Mouse (Mus musculus) neural tube, embryonic 15.5 days (tissue): ENCODE results near the gene Bcar3. TPM values are rescaled to one million over a fixed set of nuclear protein-coding genes. Genes with fewer than 3 reads are reported as not detected.
A peak's percentile ranks its signal among the peaks of the same experiment; 100 is the strongest.

Experiments used
- ATAC-seq: fragments of 200-750 bp; cut with Nextera tagmentation; 2 replicates; pipeline ENCODE4 v1.8.0; 2017; ENCODE audit warnings: mild to moderate bottlenecking, moderate TSS enrichment, moderate library complexity; ENCODE audit not compliant: low FRiP score
- H3K27ac ChIP-seq: fragments of 300-500 bp; sonication (generic); replicated peaks from 2 replicates; pipeline ENCODE4 v1.5.1; 2015; ENCODE audit warnings: mild to moderate bottlenecking, inconsistent platforms
- H3K27me3 ChIP-seq: fragments of 300-500 bp; sonication (generic); replicated peaks from 2 replicates; pipeline ENCODE4 v1.6.1; 2015; ENCODE audit warnings: inconsistent platforms
- H3K36me3 ChIP-seq: fragments of 300-500 bp; sonication (generic); 2 replicates; pipeline ENCODE4 v1.6.1; 2015; ENCODE audit warnings: inconsistent platforms
- H3K4me1 ChIP-seq: fragments of 300-500 bp; sonication (generic); 2 replicates; pipeline ENCODE4 v1.6.1; 2015; ENCODE audit warnings: inconsistent platforms
- H3K4me2 ChIP-seq: fragments of 300-500 bp; sonication (generic); 2 replicates; pipeline ENCODE4 v1.6.1; 2015; ENCODE audit warnings: inconsistent platforms, mild to moderate bottlenecking, moderate library complexity
- H3K4me3 ChIP-seq: fragments of 300-500 bp; sonication (generic); replicated peaks from 2 replicates; pipeline ENCODE4 v1.5.1; 2015; ENCODE audit warnings: mild to moderate bottlenecking, inconsistent platforms
- H3K9ac ChIP-seq: fragments of 300-500 bp; sonication (generic); replicated peaks from 2 replicates; pipeline ENCODE4 v1.6.1; 2015; ENCODE audit warnings: mild to moderate bottlenecking, inconsistent platforms
- H3K9me3 ChIP-seq: fragments of 300-500 bp; sonication (generic); replicated peaks from 2 replicates; pipeline ENCODE4 v1.6.1; 2016; ENCODE audit warnings: inconsistent platforms
- WGBS: fragments of 180-500 bp; shearing (Covaris S2); methylation state at CpG from one replicate; pipeline ENCODE4 v1.1.7; 2015; ENCODE audit warnings: mixed read lengths; 5-methylcytosine and 5-hydroxymethylcytosine counted together
- polyA plus RNA-seq: library from polyadenylated mRNA; unstranded; fragments of >200 nt; fragmentation: Nextera tagmentation; extraction: Ambion mirVana; gene quantifications from 2 replicates; pipeline ENCODE4 v1.2.1, GENCODE M21; 2015

Gene Bcar3
- polyA plus RNA-seq, 1 experiment from 2014 or later: 5.5 TPM

- Histone ChIP-seq H3K27ac (no peak overlapping the region), H3K4me1 (peaks cover 18% of the 10 kb centered on the region), H3K9me3 (no peaks in the 10 kb centered on the region), H3K9ac (no peak overlapping the region), H3K27me3 (no peaks in the 10 kb centered on the region), H3K4me2 (peak overlapping the region; percentile 34), H3K36me3 (no peaks in the 10 kb centered on the region), H3K4me3 (0 out of 2 replicates have a peak overlapping the region, but pooled peaks have one; percentile 2)
- no peak for ATAC-seq
- 52% methylated on average over 21 of the region's 21 CpGs for WGBS
Observed at GRCm38 (mm10) chr3:122492872-122493615, 199.1 kb downstream of the Bcar3 start.

GRCm38 (mm10) chr3:122494764-122495163 lies 200.8 kb downstream of the Bcar3 start:
- Histone ChIP-seq H3K9me3 (no peaks in the 10 kb centered on the region), H3K27me3 (no peaks in the 10 kb centered on the region), H3K4me1 (peaks cover 22% of the 10 kb centered on the region), H3K27ac (no peak overlapping the region), H3K9ac (no peak overlapping the region), H3K4me2 (no peak overlapping the region), H3K4me3 (no peak overlapping the region), H3K36me3 (no peaks in the 10 kb centered on the region)
- ATAC-seq: no peak
- WGBS: 51% methylated on average over 6 of the region's 6 CpGs

GRCm38 (mm10) chr3:122497871-122498270 lies 203.9 kb downstream of the Bcar3 start:
- peaks cover 14% of the 10 kb centered on the region for H3K4me1 ChIP-seq
- 79% methylated on average over 6 of the region's 6 CpGs for WGBS
- no peaks in the 10 kb centered on the region for H3K9me3 ChIP-seq
- no peak overlapping the region for H3K9ac ChIP-seq
- no peaks in the 10 kb centered on the region for H3K27me3 ChIP-seq
- no peak for ATAC-seq
- H3K36me3 ChIP-seq: no peaks in the 10 kb centered on the region
- no peak overlapping the region for H3K4me3 ChIP-seq
- no peak overlapping the region for H3K4me2 ChIP-seq
- no peak overlapping the region for H3K27ac ChIP-seq

GRCm38 (mm10) chr3:122498528-122498927 lies 204.6 kb downstream of the Bcar3 start:
- no peak overlapping the region for H3K27ac ChIP-seq
- ATAC-seq: no peak
- 91% methylated on average over 7 of the region's 7 CpGs for WGBS

GRCm38 (mm10) chr3:122499647-122500046 lies 205.7 kb downstream of the Bcar3 start:
- WGBS: 79% methylated on average over 6 of the region's 6 CpGs
- peaks cover 6% of the 10 kb centered on the region; the same call in 1 of the 2 replicates for H3K4me1 ChIP-seq
- no peak for ATAC-seq
- no peaks in the 10 kb centered on the region for H3K27me3 ChIP-seq
- no peak overlapping the region for H3K4me2 ChIP-seq
- H3K9ac ChIP-seq: no peak overlapping the region
- H3K4me3 ChIP-seq: no peak overlapping the region
- no peaks in the 10 kb centered on the region for H3K9me3 ChIP-seq
- H3K36me3 ChIP-seq: no peaks in the 10 kb centered on the region
- H3K27ac ChIP-seq: no peak overlapping the region

More at GRCm38 (mm10) chr3:122498528-122498927, 204.6 kb downstream of the Bcar3 start:
- Histone ChIP-seq H3K36me3 (no peaks in the 10 kb centered on the region), H3K9ac (no peak overlapping the region), H3K9me3 (no peaks in the 10 kb centered on the region), H3K27me3 (no peaks in the 10 kb centered on the region), H3K4me3 (no peak overlapping the region), H3K4me1 (peaks cover 7% of the 10 kb centered on the region; the same call in 1 of the 2 replicates), H3K4me2 (no peak overlapping the region)

- no peak for ATAC-seq
- WGBS: 89% methylated on average over 9 of the region's 9 CpGs
- H3K36me3 ChIP-seq: no peaks in the 10 kb centered on the region
- no peak overlapping the region for H3K27ac ChIP-seq
- H3K9ac ChIP-seq: no peak overlapping the region
- no peaks in the 10 kb centered on the region for H3K9me3 ChIP-seq
- H3K4me1 ChIP-seq: peaks cover 12% of the 10 kb centered on the region; the same call in 1 of the 2 replicates
- H3K27me3 ChIP-seq: no peaks in the 10 kb centered on the region
- H3K4me3 ChIP-seq: no peak overlapping the region
- no peak overlapping the region for H3K4me2 ChIP-seq
Observed at GRCm38 (mm10) chr3:122500929-122501328, 207.0 kb downstream of the Bcar3 start.

- H3K36me3 ChIP-seq: no peaks in the 10 kb centered on the region
- peaks cover 24% of the 10 kb centered on the region for H3K4me1 ChIP-seq
- 42% methylated on average over 10 of the region's 10 CpGs for WGBS
- no peak overlapping the region for H3K4me3 ChIP-seq
- H3K9ac ChIP-seq: no peak overlapping the region
- peak; percentile 74 for ATAC-seq
- H3K4me2 ChIP-seq: peak overlapping the region; percentile 13; the same call in 1 of the 2 replicates
- peak overlapping the region; percentile 73 for H3K27ac ChIP-seq
- H3K9me3 ChIP-seq: no peaks in the 10 kb centered on the region
- no peaks in the 10 kb centered on the region for H3K27me3 ChIP-seq
Observed at GRCm38 (mm10) chr3:122506343-122506916, 212.5 kb downstream of the Bcar3 start.

- Histone ChIP-seq H3K9me3 (no peaks in the 10 kb centered on the region), H3K4me3 (no peak overlapping the region), H3K4me2 (no peak overlapping the region), H3K36me3 (no peaks in the 10 kb centered on the region), H3K27me3 (no peaks in the 10 kb centered on the region), H3K9ac (no peak overlapping the region), H3K27ac (no peak overlapping the region), H3K4me1 (peaks cover 24% of the 10 kb centered on the region)
- WGBS: 97% methylated on average over 14 of the region's 14 CpGs
- no peak for ATAC-seq
Observed at GRCm38 (mm10) chr3:122507826-122508225, 213.9 kb downstream of the Bcar3 start.

GRCm38 (mm10) chr3:122509084-122509483 lies 215.1 kb downstream of the Bcar3 start:
- no peak overlapping the region for H3K4me2 ChIP-seq
- no peak overlapping the region for H3K4me3 ChIP-seq
- no peaks in the 10 kb centered on the region for H3K36me3 ChIP-seq
- H3K27ac ChIP-seq: no peak overlapping the region
- H3K4me1 ChIP-seq: peaks cover 24% of the 10 kb centered on the region
- H3K9ac ChIP-seq: no peak overlapping the region
- ATAC-seq: no peak; the same call in 1 of the 2 replicates
- H3K9me3 ChIP-seq: no peaks in the 10 kb centered on the region
- 32% methylated on average over 5 of the region's 5 CpGs for WGBS
- H3K27me3 ChIP-seq: no peaks in the 10 kb centered on the region

- no peaks in the 10 kb centered on the region for H3K27me3 ChIP-seq
- no peak for ATAC-seq
- H3K27ac ChIP-seq: no peak overlapping the region
- H3K4me3 ChIP-seq: no peak overlapping the region
- peaks cover 21% of the 10 kb centered on the region for H3K4me1 ChIP-seq
- no peaks in the 10 kb centered on the region for H3K9me3 ChIP-seq
- no peak overlapping the region for H3K4me2 ChIP-seq
- H3K9ac ChIP-seq: no peak overlapping the region
- 77% methylated on average over 11 of the region's 11 CpGs for WGBS
- H3K36me3 ChIP-seq: no peaks in the 10 kb centered on the region
Observed at GRCm38 (mm10) chr3:122509534-122510239, 215.8 kb downstream of the Bcar3 start.

GRCm38 (mm10) chr3:122510240-122510750 lies 216.4 kb downstream of the Bcar3 start:
- Histone ChIP-seq H3K4me2 (no peak overlapping the region), H3K9ac (no peak overlapping the region), H3K4me1 (peaks cover 17% of the 10 kb centered on the region), H3K36me3 (no peaks in the 10 kb centered on the region), H3K4me3 (no peak overlapping the region), H3K27ac (no peak overlapping the region), H3K27me3 (no peaks in the 10 kb centered on the region), H3K9me3 (no peaks in the 10 kb centered on the region)
- WGBS: 90% methylated on average over 14 of the region's 14 CpGs
- no peak for ATAC-seq
